Mouse (Mus musculus) embryonic fibroblast, embryonic 13.5 days (primary cell): ENCODE data around the gene Slc25a42.

ENCODE experiments used
- CTCF ChIP-seq: IDR thresholded peaks from 2 replicates; pipeline ENCODE4 v1.5.1; 2011; ENCODE audit warnings: mild to moderate bottlenecking, control low read depth, low read length, moderate library complexity, borderline replicate concordance; ENCODE audit not compliant: insufficient read depth
- POLR2A ChIP-seq: IDR thresholded peaks from 2 replicates; pipeline ENCODE4 v1.6.1; 2011; ENCODE audit warnings: low read depth, mild to moderate bottlenecking, control low read depth, low read length, moderate library complexity

DNA sequence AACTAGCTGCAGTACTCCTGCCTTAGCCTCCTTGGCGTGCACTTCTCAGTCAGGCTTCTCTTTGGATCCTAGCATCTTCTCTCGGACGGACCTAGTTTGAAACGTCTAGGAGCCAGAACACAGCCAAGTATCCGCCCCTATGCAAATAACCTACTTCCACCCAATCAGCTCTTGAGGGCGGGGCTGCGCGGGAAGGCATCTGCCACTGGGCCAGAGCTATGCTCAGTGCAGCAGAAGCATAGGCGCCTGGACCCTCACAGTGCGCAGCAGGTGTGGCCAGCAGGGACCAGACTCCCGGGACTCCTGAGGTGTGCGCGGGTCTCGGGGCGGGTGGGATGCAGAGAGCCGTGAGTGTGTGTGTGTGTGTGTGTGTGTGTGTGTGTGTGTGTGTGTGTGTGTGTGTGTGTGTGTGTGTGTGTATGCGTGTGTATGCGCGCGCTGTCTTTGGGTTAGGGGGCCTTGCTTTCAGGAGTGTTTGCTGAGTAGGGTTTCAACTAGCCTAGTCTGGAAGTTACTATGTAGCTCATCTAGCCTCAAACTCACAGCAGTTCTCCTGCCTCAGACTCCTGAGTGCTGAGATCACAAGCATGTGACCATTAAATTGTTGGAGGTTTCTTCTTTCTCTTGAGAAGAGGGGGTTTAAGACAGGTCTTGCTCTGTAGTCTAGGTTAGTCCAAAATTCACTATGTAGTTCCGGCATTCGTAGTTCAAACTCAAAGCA, 59.4 kb downstream of the Slc25a42 start:
- TF ChIP-seq CTCF (no peak), POLR2A (no peak; the same call in 1 of the 2 replicates)
